Comparison of ENCODE assay signal across 32 mouse cellular contexts in genomic region chr9:25142988-25143387, GRCm38 (mm10). TPM values are rescaled to one million over a fixed set of nuclear protein-coding genes. Genes with fewer than 3 reads are reported as not detected.
DNase-seq lines count a peak whose midpoint lies in the region; ATAC-seq and TF ChIP-seq lines count a peak whose summit lies in the region.
"Had no signal": no experiment of that assay in that cellular context is flagged by ENCODE, and none has a peak within 500 bp of the region (broad histone marks: within the 10 kb centered on the region; RNA-seq: fewer than 3 reads in every experiment).

No protein-coding gene starts in this region.

- 0 out of 2 replicates have a peak, but pooled peaks have one; percentile 27 for ATAC-seq in common myeloid progenitor, adult 5-6 weeks (replicated peaks; ENCODE audit: low read depth, poor library complexity, severe bottlenecking)
- 0 out of 2 replicates have a peak, but pooled peaks have one; percentile 33 for ATAC-seq in megakaryocyte-erythroid progenitor cell, adult 5-6 weeks (replicated peaks; ENCODE audit: low FRiP score, low TSS enrichment, poor library complexity, severe bottlenecking)
- no peak for ATAC-seq in forebrain, embryonic 15.5 days (replicated peaks)
- ATAC-seq: forebrain, embryonic 14.5 days; hindbrain, embryonic 16.5 days; intestine, embryonic 15.5 days; Patski had no signal

- peak overlapping the region; percentile 100; the same call in 1 of the 2 replicates for H3K27ac ChIP-seq in gastrocnemius, adult 2 months
- H3K27ac ChIP-seq in forebrain, embryonic 15.5 days (replicated peaks), result no peak overlapping the region
- H3K27ac ChIP-seq: heart, embryonic 15.5 days; hindbrain, embryonic 10.5 days; hindbrain, embryonic 13.5 days; intestine, embryonic 15.5 days had no signal

- DNase-seq in gastrocnemius, adult 2 months, result no peak
- no peak for DNase-seq in gastrocnemius, adult 18-20 months (ENCODE audit: low spot score)
- DNase-seq in 416B (ENCODE audit: low read depth), result peak; percentile 54
- no peak for DNase-seq in Muller cell, postnatal 12 days (ENCODE audit: inconsistent ontology term)
- DNase-seq: adrenal gland, postnatal 14 days; B cell, adult 2 months; cerebellum, adult 11-12 months; cerebellum, adult 8-10 months; cerebellum, postnatal 10 days; cerebellum, postnatal 36 days; gastrocnemius, postnatal 14 days; heart, adult 11 months; heart, postnatal 10 days; heart, postnatal 36 days had no signal

- no peaks in the 10 kb centered on the region for H3K36me3 ChIP-seq in forebrain, embryonic 15.5 days
- H3K36me3 ChIP-seq: heart, embryonic 12.5 days; heart, embryonic 15.5 days; hindbrain, embryonic 13.5 days; intestine, embryonic 15.5 days had no signal

- no peak overlapping the region for H3K4me3 ChIP-seq in gastrocnemius, adult 2 months
- H3K4me3 ChIP-seq in forebrain, embryonic 15.5 days, result no peak overlapping the region
- H3K4me3 ChIP-seq: heart, embryonic 12.5 days; heart, embryonic 15.5 days; hindbrain, embryonic 10.5 days; hindbrain, embryonic 13.5 days; intestine, embryonic 15.5 days had no signal

- intact Hi-C loops in gastrocnemius, adult 2 months (cut with DNase I), result no loop called here

- H3K4me1 ChIP-seq in forebrain, embryonic 15.5 days, result peaks cover 9% of the 10 kb centered on the region
- H3K4me1 ChIP-seq: intestine, embryonic 15.5 days had no signal

- 98% methylated on average over 1 of the region's 1 CpGs for WGBS in forebrain, embryonic 15.5 days

- H3K9me3 ChIP-seq in forebrain, embryonic 15.5 days, result no peaks in the 10 kb centered on the region
- H3K9me3 ChIP-seq: heart, embryonic 12.5 days; heart, embryonic 15.5 days; hindbrain, embryonic 10.5 days; hindbrain, embryonic 13.5 days; intestine, embryonic 15.5 days had no signal

- no peak for TF ChIP-seq CTCF in gastrocnemius, adult 2 months (IDR thresholded peaks at IDR 0.05)

- no peak overlapping the region for H3K9ac ChIP-seq in forebrain, embryonic 15.5 days (replicated peaks)
- H3K9ac ChIP-seq: heart, embryonic 12.5 days; heart, embryonic 15.5 days; hindbrain, embryonic 13.5 days; intestine, embryonic 15.5 days had no signal

- no peak overlapping the region for H3K4me2 ChIP-seq in forebrain, embryonic 15.5 days (replicated peaks)
- H3K4me2 ChIP-seq: heart, embryonic 12.5 days; heart, embryonic 15.5 days; hindbrain, embryonic 13.5 days; intestine, embryonic 15.5 days had no signal

- no peaks in the 10 kb centered on the region for H3K27me3 ChIP-seq in forebrain, embryonic 15.5 days
- H3K27me3 ChIP-seq: CH12.LX; heart, embryonic 12.5 days; heart, embryonic 15.5 days; hindbrain, embryonic 13.5 days; intestine, embryonic 15.5 days; Patski had no signal

RNA-seq across cellular contexts. Expression of gene Herpud2, which starts 8.6 kb away (rescaled TPM):
- total RNA-seq in gastrocnemius, adult 2 months (2021), result 10 to 100 TPM; 41.5 to 50.0 TPM
- 10 to 100 TPM; 42.9 to 51.3 TPM for total RNA-seq in gastrocnemius, adult 18-20 months (2021)
- total RNA-seq in common myeloid progenitor, adult 5-6 weeks (2017), result 20.8 and 28.0 TPM in 2 replicates
- total RNA-seq in megakaryocyte-erythroid progenitor cell, adult 5-6 weeks (2014; fragmentation: Nextera tagmentation), result 26.4 and 28.0 TPM in 2 replicates
- total RNA-seq in megakaryocyte-erythroid progenitor cell, adult 5-6 weeks (2017), result 12.6 and 13.9 TPM in 2 replicates
- polyA plus RNA-seq in forebrain, embryonic 15.5 days (2015; fragmentation: Nextera tagmentation; extraction: Ambion mirVana), result 37.7 and 40.9 TPM in 2 replicates

RNA-seq across cellular contexts. Expression of gene Gm10181, which starts 53.8 kb away (rescaled TPM):
- not detected for total RNA-seq in gastrocnemius, adult 2 months (2021)
- total RNA-seq in gastrocnemius, adult 18-20 months (2021), result not detected
- not detected in 2 replicates for total RNA-seq in common myeloid progenitor, adult 5-6 weeks (2017)
- total RNA-seq in megakaryocyte-erythroid progenitor cell, adult 5-6 weeks (2014; fragmentation: Nextera tagmentation), result not detected in 2 replicates
- total RNA-seq in megakaryocyte-erythroid progenitor cell, adult 5-6 weeks (2017), result not detected in 2 replicates
- polyA plus RNA-seq in forebrain, embryonic 15.5 days (2015; fragmentation: Nextera tagmentation; extraction: Ambion mirVana), result not detected in 2 replicates
- total RNA-seq: adrenal gland, adult 18-20 months; adrenal gland, postnatal 14 days; adrenal gland, postnatal 4 days; CH12.LX; gastrocnemius, postnatal 14 days; gastrocnemius, postnatal 4 days; heart, postnatal 10 days; heart, postnatal 36 days had no signal
- polyA plus RNA-seq: embryonic facial prominence, embryonic 11.5 days; embryonic facial prominence, embryonic 14.5 days; forebrain, embryonic 11.5 days; forebrain, embryonic 14.5 days; heart, embryonic 12.5 days; heart, embryonic 15.5 days; hindbrain, embryonic 10.5 days; hindbrain, embryonic 13.5 days; hindbrain, embryonic 16.5 days; intestine, embryonic 15.5 days; Patski had no signal
